Mouse (Mus musculus) CH12.LX (cell line): ENCODE results near the gene Gm20708. TPM values are rescaled to one million over a fixed set of nuclear protein-coding genes. Genes with fewer than 3 reads are reported as not detected.

ENCODE experiments used
- DNase-seq: peaks from one replicate; pipeline ENCODE4 v3.0.0-alpha.2; 2013; ENCODE audit errors: extremely low read depth
- H3K27ac ChIP-seq: 2 replicates; pipeline ENCODE4 v1.5.1; 2012; ENCODE audit warnings: low read depth, mild to moderate bottlenecking, control low read depth, moderate library complexity; ENCODE audit not compliant: insufficient read depth
- H3K27me3 ChIP-seq: replicated peaks from 2 replicates; pipeline ENCODE3; 2012; ENCODE audit warnings: inconsistent platforms
- H3K36me3 ChIP-seq, 2 experiments: replicated peaks in 1 of 2; 2 replicates each; pipeline versions ENCODE3 to v1.6.1; 2012; ENCODE audit warnings: inconsistent platforms in 1 of 2, low read length in 1 of 2, mild to moderate bottlenecking in 1 of 2, mixed read lengths in 1 of 2, moderate library complexity in 1 of 2; ENCODE audit not compliant: control insufficient read depth in 1 of 2, insufficient read depth in 1 of 2
- H3K4me1 ChIP-seq, 2 experiments: 2 replicates each; pipeline ENCODE4 v1.6.1; 2012; ENCODE audit warnings: inconsistent platforms in 1 of 2, moderate library complexity in 1 of 2; ENCODE audit not compliant: insufficient read depth in 2 of 2, control insufficient read depth in 1 of 2
- H3K4me2 ChIP-seq: 2 replicates; pipeline ENCODE4 v1.6.1; 2012; ENCODE audit warnings: low read depth, mild to moderate bottlenecking, control low read depth; ENCODE audit not compliant: poor library complexity, insufficient read depth, severe bottlenecking
- H3K4me3 ChIP-seq, 3 experiments: fragments of 150-350 bp in 1 of 3; sonication (generic) in 1 of 3; replicated peaks in 1 of 3; 2 replicates each; pipeline versions ENCODE3 to v1.5.1; 2011 to 2012; ENCODE audit warnings: low read depth in 2 of 3, low read length in 2 of 3, mild to moderate bottlenecking in 2 of 3, moderate library complexity in 2 of 3, control low read depth in 1 of 3, improper control_type of control experiment in 1 of 3, inconsistent platforms in 1 of 3, mixed read lengths in 1 of 3; ENCODE audit not compliant: poor library complexity in 1 of 3
- H3K79me2 ChIP-seq: replicated peaks from 2 replicates; pipeline ENCODE4 v1.6.1; 2012; ENCODE audit warnings: mild to moderate bottlenecking, moderate library complexity; ENCODE audit not compliant: control insufficient read depth, poor library complexity, insufficient read depth, severe bottlenecking; ENCODE audit errors: extremely low read depth
- H3K9ac ChIP-seq: 2 replicates; pipeline ENCODE4 v1.6.1; 2012; ENCODE audit warnings: low read depth, mild to moderate bottlenecking, control low read depth, moderate library complexity; ENCODE audit not compliant: insufficient read depth
- H3K9me3 ChIP-seq: replicated peaks from 2 replicates; pipeline ENCODE3; 2012; ENCODE audit warnings: low read length, inconsistent platforms, mixed read lengths
- BHLHE40 ChIP-seq: IDR thresholded peaks from 2 replicates; pipeline ENCODE4 v1.6.1; 2011; ENCODE audit warnings: mild to moderate bottlenecking, low read depth, low read length, improper control_type of control experiment
- CHD1 ChIP-seq: IDR thresholded peaks from 2 replicates; pipeline ENCODE4 v1.6.1; 2012; ENCODE audit warnings: low read depth, low read length, improper control_type of control experiment, inconsistent platforms
- CHD2 ChIP-seq: IDR thresholded peaks from 2 replicates; pipeline ENCODE4 v1.6.1; 2011; ENCODE audit warnings: low read length, improper control_type of control experiment
- CTCF ChIP-seq, 2 experiments: IDR thresholded peaks in 1 of 2; conservative IDR thresholded peaks in 1 of 2; 2 replicates each; pipeline ENCODE4 v1.5.1; 2011 to 2012; ENCODE audit warnings: low read depth in 2 of 2, low read length in 2 of 2, improper control_type of control experiment in 1 of 2, inconsistent platforms in 1 of 2, mild to moderate bottlenecking in 1 of 2, moderate library complexity in 1 of 2
- ELF1 ChIP-seq: IDR thresholded peaks from 2 replicates; pipeline ENCODE4 v1.6.1; 2014; ENCODE audit warnings: low read depth, mild to moderate bottlenecking, inconsistent platforms, low read length, improper control_type of control experiment
- ETS1 ChIP-seq: conservative IDR thresholded peaks from 2 replicates; pipeline ENCODE4 v1.6.1; 2012; ENCODE audit warnings: low read depth, mild to moderate bottlenecking, inconsistent platforms, low read length, improper control_type of control experiment, moderate library complexity
- HCFC1 ChIP-seq: IDR thresholded peaks from 2 replicates; pipeline ENCODE4 v1.6.1; 2012; ENCODE audit warnings: low read depth, mild to moderate bottlenecking, inconsistent platforms, low read length, improper control_type of control experiment
- IRF4 ChIP-seq: IDR thresholded peaks from 2 replicates; pipeline ENCODE4 v1.6.1; 2014; ENCODE audit warnings: low read depth, mild to moderate bottlenecking, inconsistent platforms, low read length, improper control_type of control experiment
- JUN ChIP-seq: IDR thresholded peaks from 2 replicates; pipeline ENCODE4 v1.6.1; 2011; ENCODE audit warnings: low read depth, mild to moderate bottlenecking, low read length, improper control_type of control experiment, moderate library complexity; ENCODE audit not compliant: insufficient read depth
- JUND ChIP-seq: conservative IDR thresholded peaks from 2 replicates; pipeline ENCODE4 v1.6.1; 2011; ENCODE audit warnings: low read depth, low read length, improper control_type of control experiment
- KAT2A ChIP-seq: IDR thresholded peaks from 2 replicates; pipeline ENCODE4 v1.6.1; 2012; ENCODE audit warnings: low read length, improper control_type of control experiment, inconsistent platforms; ENCODE audit not compliant: insufficient replicate concordance
- MAFK ChIP-seq: IDR thresholded peaks from 2 replicates; pipeline ENCODE4 v1.6.1; 2011; ENCODE audit warnings: low read length, improper control_type of control experiment; ENCODE audit not compliant: insufficient replicate concordance
- MAX ChIP-seq: IDR thresholded peaks from 2 replicates; pipeline ENCODE4 v1.6.1; 2011; ENCODE audit warnings: low read length, improper control_type of control experiment
- MEF2A ChIP-seq: IDR thresholded peaks from 2 replicates; pipeline ENCODE4 v1.6.1; 2014; ENCODE audit warnings: low read depth, mild to moderate bottlenecking, inconsistent platforms, low read length, improper control_type of control experiment, borderline replicate concordance
- NRF1 ChIP-seq: IDR thresholded peaks from 2 replicates; pipeline ENCODE4 v1.6.1; 2014; ENCODE audit warnings: low read depth, mild to moderate bottlenecking, inconsistent platforms, low read length, improper control_type of control experiment, moderate library complexity
- PAX5 ChIP-seq: IDR thresholded peaks from 2 replicates; pipeline ENCODE4 v1.6.1; 2012; ENCODE audit warnings: low read length, inconsistent platforms, mixed read lengths
- POLR2A ChIP-seq: IDR thresholded peaks from 2 replicates; pipeline ENCODE4 v1.6.1; 2011; ENCODE audit warnings: low read depth, mild to moderate bottlenecking, improper control_type of control experiment, low read length
- POLR2AphosphoS2 ChIP-seq: IDR thresholded peaks from 2 replicates; pipeline ENCODE4 v1.6.1; 2011; ENCODE audit warnings: low read depth, low read length, improper control_type of control experiment
- RAD21 ChIP-seq: IDR thresholded peaks from 2 replicates; pipeline ENCODE4 v1.6.1; 2011; ENCODE audit warnings: low read depth, mild to moderate bottlenecking, low read length, improper control_type of control experiment, moderate library complexity
- SIN3A ChIP-seq: IDR thresholded peaks from 2 replicates; pipeline ENCODE4 v1.6.1; 2012; ENCODE audit warnings: low read length, improper control_type of control experiment, inconsistent platforms
- SMC3 ChIP-seq: IDR thresholded peaks from 2 replicates; pipeline ENCODE4 v1.6.1; 2011; ENCODE audit warnings: low read depth, low read length, improper control_type of control experiment
- UBTF ChIP-seq: IDR thresholded peaks from 2 replicates; pipeline ENCODE4 v1.6.1; 2012; ENCODE audit warnings: low read depth, mild to moderate bottlenecking, inconsistent platforms, low read length, improper control_type of control experiment, moderate library complexity
- USF1 ChIP-seq: IDR thresholded peaks from 2 replicates; pipeline ENCODE4 v1.6.1; 2014; ENCODE audit warnings: low read depth, mild to moderate bottlenecking, inconsistent platforms, low read length, improper control_type of control experiment
- USF2 ChIP-seq: conservative IDR thresholded peaks from 2 replicates; pipeline ENCODE4 v1.6.1; 2011; ENCODE audit warnings: low read depth, low read length, improper control_type of control experiment
- ZC3H11A ChIP-seq: IDR thresholded peaks from 2 replicates; pipeline ENCODE4 v1.6.1; 2012; ENCODE audit warnings: low read depth, mild to moderate bottlenecking, inconsistent platforms, low read length, improper control_type of control experiment
- ZMIZ1 ChIP-seq: IDR thresholded peaks from 2 replicates; pipeline ENCODE4 v1.6.1; 2012; ENCODE audit warnings: low read depth, mild to moderate bottlenecking, inconsistent platforms, low read length, improper control_type of control experiment
- ZNF384 ChIP-seq: IDR thresholded peaks from 2 replicates; pipeline ENCODE4 v1.6.1; 2012; ENCODE audit warnings: low read depth, low read length, improper control_type of control experiment, inconsistent platforms
- dilution Hi-C: fragments of 300-500 bp; cut with MboI; formaldehyde crosslinking; loops from 2 replicates; pipeline ENCODE4 v1.14.3; 2020; ENCODE audit warnings: low sequenced_read_pairs; ENCODE audit not compliant: extremely low pct_unique_long_range_greater_than_20kb, extremely low pct_ligation_motif_present
- in situ Hi-C: fragments of 300-500 bp; cut with MboI; formaldehyde crosslinking; loops from 3 replicates; pipeline ENCODE4 v1.14.3; 2019; ENCODE audit warnings: low sequenced_read_pairs, low pct_ligation_motif_present, low pct_unique_long_range_greater_than_20kb, mixed read lengths
- polyA plus RNA-seq: library from polyadenylated mRNA; unstranded; fragments of >175 nt; gene quantifications from 2 replicates; pipeline ENCODE4 v1.2.1, GENCODE M21; 2012; ENCODE audit warnings: low read depth; ENCODE audit not compliant: insufficient read length
- total RNA-seq, 2 experiments: library from RNA; depleted of rRNA; stranded (reverse); fragments of 300-350 nt in 1 of 2; fragments of >200 nt in 1 of 2; gene quantifications; 2 replicates each; pipeline ENCODE4 v1.2.3; 2012 to 2014

The Gm20708 gene
- total and polyA plus RNA-seq, 3 experiments, result 0.50 to 1.0 (median 0.80) TPM

DNA sequence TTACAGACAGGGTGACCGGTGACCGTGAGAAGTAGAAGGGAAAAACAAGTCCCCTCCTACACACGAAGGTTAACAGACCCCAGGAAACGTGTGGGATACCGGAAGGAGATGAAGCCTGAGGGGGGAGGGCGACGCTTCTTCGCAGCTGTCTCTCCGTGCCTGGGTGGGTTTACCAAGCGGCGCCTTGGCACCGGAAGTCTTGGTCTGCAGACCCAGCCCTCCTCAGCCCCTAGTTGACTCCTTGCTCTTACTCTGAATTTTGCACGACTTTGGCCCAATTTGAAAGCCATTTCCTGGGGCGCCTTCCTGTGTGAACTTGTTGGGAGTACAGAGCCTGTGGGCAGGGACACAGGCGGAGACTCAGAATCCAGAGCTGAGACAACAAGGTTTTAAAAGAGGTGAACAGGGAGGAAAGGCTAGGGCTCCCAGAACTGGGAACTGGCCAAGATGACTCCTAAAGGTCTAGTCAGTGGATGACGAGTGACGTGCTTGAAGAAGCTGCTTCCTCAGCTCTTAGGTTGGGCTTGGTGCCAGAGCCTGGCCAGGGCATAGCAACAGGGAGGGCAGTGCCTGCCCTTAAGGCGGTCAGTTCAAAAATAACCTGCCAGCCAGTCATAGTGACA lies 28.2 kb upstream of the Gm20708 start:
- dilution Hi-C loops (no loop called here), in situ Hi-C loops (no loop called here)
- Histone ChIP-seq H3K79me2 (no peaks in the 10 kb centered on the region), H3K4me1 (peaks cover 8 to 57% of the 10 kb centered on the region in 2 experiments; a peak in 3 of 4 replicates), H3K4me3 (peak overlapping the region; percentile 31 to 94 (median 71)), H3K9ac (peak overlapping the region; percentile 19), H3K4me2 (peak overlapping the region; percentile 41), H3K27ac (peak overlapping the region; percentile 50), H3K27me3 (no peaks in the 10 kb centered on the region), H3K36me3 (peaks cover 14 to 46% of the 10 kb centered on the region in 2 experiments)
- no peak for DNase-seq
- TF ChIP-seq ELF1 (peak; percentile 74), CTCF (conservative IDR thresholded peaks at IDR 0.05 in 1 of 2, IDR thresholded peaks at IDR 0.05 in 1 of 2; ENCODE audit: low read depth in 2 of 2, low read length in 2 of 2) (0 out of 4 replicates have a peak, but pooled peaks of 1 of the 2 experiments have one; percentile 0), SMC3 (no peak), MAFK (no peak), ZNF384 (no peak), ZMIZ1 (0 out of 2 replicates have a peak, but pooled peaks have one; percentile 2), BHLHE40 (0 out of 2 replicates have a peak, but pooled peaks have one; percentile 18), JUND (no peak), ETS1 (peak; percentile 31; the same call in 1 of the 2 replicates), CHD2 (0 out of 2 replicates have a peak, but pooled peaks have one; percentile 17)
- TF ChIP-seq, all 38 proteins: peak for 6
- no peaks in the 10 kb centered on the region for H3K9me3 ChIP-seq

DNA sequence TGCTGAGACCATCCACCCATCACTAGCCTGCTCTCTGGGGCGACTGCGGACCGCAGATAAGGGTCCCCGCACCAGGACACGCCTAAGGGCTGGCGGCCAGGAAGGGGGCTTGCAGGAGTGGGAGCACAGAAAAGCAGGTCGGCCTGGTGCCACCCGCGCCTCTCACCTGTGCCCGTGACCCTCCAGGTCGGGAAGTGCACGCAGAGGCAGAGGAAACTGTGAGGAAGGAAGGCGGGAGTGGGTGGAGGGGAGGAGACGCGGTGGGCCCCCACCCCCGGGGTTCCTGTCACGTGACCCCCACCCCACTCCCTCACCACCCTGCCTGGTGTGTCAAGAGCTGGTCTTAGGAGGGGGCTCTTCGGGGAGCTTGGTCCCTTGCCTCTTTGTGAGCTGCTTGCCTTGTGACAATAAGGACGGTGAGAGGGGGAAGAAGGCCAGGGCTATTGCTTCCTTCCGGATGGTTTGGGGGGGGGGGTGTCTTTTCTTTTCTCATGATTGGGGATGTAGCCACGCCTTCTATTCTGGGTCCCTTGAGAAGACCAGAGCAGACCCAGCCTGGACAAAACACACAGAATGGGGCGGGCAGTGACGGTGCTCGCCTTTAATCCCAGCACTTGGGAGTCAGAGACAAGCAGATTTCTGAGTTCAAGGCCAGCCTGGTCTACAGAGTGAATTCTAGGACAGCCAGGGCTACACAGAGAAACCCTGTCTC lies 27.3 kb upstream of the Gm20708 start, which contains the start of the genes Tmc8 and Tmc6:
Gene Tmc8 (plus strand): TSS at position 84 of the 712 bp plus-strand sequence.
Gene Tmc6 (minus strand): TSS at position 206 of the 712 bp plus-strand sequence.
- H3K27ac ChIP-seq, result peak within 1 kb of the TSS; percentile 50
- peaks cover 8 to 57% of the 10 kb centered on the region in 2 experiments; a peak in 3 of 4 replicates for H3K4me1 ChIP-seq
- H3K4me3 ChIP-seq, result peak within 1 kb of the TSS; percentile 31 to 94 (median 71)
- in situ Hi-C loops, result no loop called here
- peaks cover 8 to 44% of the 10 kb centered on the region in 2 experiments for H3K36me3 ChIP-seq
- H3K27me3 ChIP-seq, result no peaks in the 10 kb centered on the region
- no peaks in the 10 kb centered on the region for H3K9me3 ChIP-seq
- H3K4me2 ChIP-seq, result peak within 1 kb of the TSS; percentile 41
- TF ChIP-seq KAT2A (no peak), UBTF (no peak), BHLHE40 (peak; percentile 79), ETS1 (no peak), POLR2A (no peak; the same call in none of the 2 replicates), ZC3H11A (no peak), SIN3A (no peak), JUND (no peak), MAX (no peak), USF1 (peak; percentile 85), HCFC1 (no peak), CTCF (conservative IDR thresholded peaks at IDR 0.05 in 1 of 2, IDR thresholded peaks at IDR 0.05 in 1 of 2; ENCODE audit: low read depth in 2 of 2, low read length in 2 of 2) (no peak), IRF4 (no peak), CHD1 (no peak), POLR2AphosphoS2 (no peak), MEF2A (no peak), JUN (no peak), RAD21 (no peak), ELF1 (peak; percentile 12; the same call in 1 of the 2 replicates), USF2 (peak; percentile 54), PAX5 (no peak), CHD2 (no peak), NRF1 (no peak)
- TF ChIP-seq, all 38 proteins: peak for 4
- DNase-seq, result peak; percentile 27
- Histone ChIP-seq H3K79me2 (no peaks in the 10 kb centered on the region), H3K9ac (peak within 1 kb of the TSS; percentile 19)
- dilution Hi-C loops, result no loop called here
